ENCODE assay signal across 26 mouse cellular contexts in genomic region chr1:21604003-21604402, GRCm38 (mm10).
"Had no signal": no experiment of that assay in that cellular context is flagged by ENCODE, and none has a peak within 500 bp of the region (broad histone marks: within the 10 kb centered on the region; RNA-seq: fewer than 3 reads in every experiment).

No protein-coding gene starts in this region.

- H3K9me3 ChIP-seq: heart, embryonic 13.5 days; heart, embryonic 15.5 days; hindbrain, embryonic 13.5 days; hindbrain, embryonic 15.5 days; kidney, embryonic 15.5 days; limb, embryonic 10.5 days; limb, embryonic 12.5 days; liver, embryonic 13.5 days; liver, embryonic 15.5 days had no signal

- H3K36me3 ChIP-seq: heart, embryonic 13.5 days; heart, embryonic 15.5 days; hindbrain, embryonic 13.5 days; hindbrain, embryonic 15.5 days; kidney, embryonic 15.5 days; limb, embryonic 10.5 days; limb, embryonic 12.5 days; liver, embryonic 13.5 days; liver, embryonic 15.5 days had no signal

- H3K9ac ChIP-seq: heart, embryonic 13.5 days; heart, embryonic 15.5 days; hindbrain, embryonic 13.5 days; hindbrain, embryonic 15.5 days; kidney, embryonic 15.5 days; limb, embryonic 12.5 days; liver, embryonic 13.5 days; liver, embryonic 15.5 days had no signal

- DNase-seq: gastrocnemius, postnatal 14 days; gastrocnemius, postnatal 36 days; heart, adult 11 months; heart, adult 2 months; heart, postnatal 14 days; heart, postnatal 36 days; kidney, adult 18-20 months; kidney, adult 9 months; kidney, postnatal 14 days; kidney, postnatal 36 days; liver; liver, embryonic 13.5 days had no signal

- H3K4me2 ChIP-seq: heart, embryonic 11.5 days; heart, embryonic 13.5 days; heart, embryonic 15.5 days; hindbrain, embryonic 13.5 days; hindbrain, embryonic 15.5 days; kidney, embryonic 15.5 days; limb, embryonic 12.5 days; liver, embryonic 11.5 days; liver, embryonic 13.5 days; liver, embryonic 15.5 days had no signal

- H3K27ac ChIP-seq: heart, adult 2 months; heart, embryonic 13.5 days; heart, embryonic 15.5 days; hindbrain, embryonic 13.5 days; hindbrain, embryonic 15.5 days; hindbrain, postnatal 0 days; kidney, embryonic 15.5 days; kidney, postnatal 0 days; left cerebral cortex, adult 2 months; limb, embryonic 10.5 days; limb, embryonic 12.5 days; liver, embryonic 13.5 days; liver, embryonic 15.5 days had no signal

- H3K4me1 ChIP-seq: heart, embryonic 13.5 days; heart, embryonic 15.5 days; hindbrain, embryonic 13.5 days; hindbrain, embryonic 15.5 days; kidney, embryonic 15.5 days; limb, embryonic 10.5 days; limb, embryonic 12.5 days; liver, embryonic 13.5 days; liver, embryonic 15.5 days had no signal

- H3K4me3 ChIP-seq: heart, adult 2 months; heart, embryonic 13.5 days; heart, embryonic 15.5 days; hindbrain, embryonic 13.5 days; hindbrain, embryonic 15.5 days; kidney, embryonic 15.5 days; left cerebral cortex, adult 2 months; limb, embryonic 10.5 days; limb, embryonic 12.5 days; liver, embryonic 13.5 days; liver, embryonic 15.5 days had no signal

- H3K27me3 ChIP-seq: heart, embryonic 13.5 days; heart, embryonic 15.5 days; hindbrain, embryonic 13.5 days; hindbrain, embryonic 15.5 days; kidney, embryonic 15.5 days; limb, embryonic 12.5 days; liver, embryonic 13.5 days; liver, embryonic 15.5 days had no signal

- ATAC-seq: hindbrain, postnatal 0 days; intestine, postnatal 0 days had no signal
